Mouse (Mus musculus) ES-Bruce4 (cell line): ENCODE measurements around the gene Fkbp1a. TPM values are rescaled to one million over a fixed set of nuclear protein-coding genes. Genes with fewer than 3 reads are reported as not detected.

ENCODE experiments used
- H3K27ac ChIP-seq: 2 replicates; pipeline ENCODE4 v1.5.1; 2012; ENCODE audit warnings: low read length, inconsistent platforms; ENCODE audit not compliant: insufficient read depth
- H3K27me3 ChIP-seq: 2 replicates; pipeline ENCODE4 v1.6.1; 2012; ENCODE audit warnings: mild to moderate bottlenecking, low read length, inconsistent platforms; ENCODE audit not compliant: control insufficient read depth, poor library complexity, insufficient read depth, severe bottlenecking
- H3K36me3 ChIP-seq: 2 replicates; pipeline ENCODE4 v1.6.1; 2012; ENCODE audit warnings: inconsistent platforms, mild to moderate bottlenecking, low read length, moderate library complexity; ENCODE audit not compliant: control insufficient read depth, poor library complexity, insufficient read depth, severe bottlenecking
- H3K4me1 ChIP-seq: one replicate; pipeline ENCODE4 v1.8.1; 2011; ENCODE audit warnings: low read length; ENCODE audit not compliant: control insufficient read depth, insufficient read depth
- H3K4me3 ChIP-seq: 2 replicates; pipeline ENCODE4 v1.5.1; 2011; ENCODE audit warnings: low read depth, mild to moderate bottlenecking, low read length
- H3K9ac ChIP-seq: 2 replicates; pipeline ENCODE4 v1.6.1; 2012; ENCODE audit warnings: low read depth, mild to moderate bottlenecking, inconsistent platforms; ENCODE audit not compliant: poor library complexity, severe bottlenecking
- H3K9me3 ChIP-seq: replicated peaks from 2 replicates; pipeline ENCODE4 v1.6.1; 2012; ENCODE audit warnings: mild to moderate bottlenecking, low read length, inconsistent platforms; ENCODE audit not compliant: control insufficient read depth, poor library complexity, insufficient read depth, severe bottlenecking
- CTCF ChIP-seq: IDR thresholded peaks from one replicate; pipeline ENCODE4 v1.8.1; 2011; ENCODE audit warnings: low read depth, low read length
- EP300 ChIP-seq: IDR thresholded peaks from 2 replicates; pipeline ENCODE4 v1.6.1; 2011; ENCODE audit warnings: low read depth, low read length; ENCODE audit not compliant: insufficient read depth
- POLR2A ChIP-seq: IDR thresholded peaks from one replicate; pipeline ENCODE4 v1.8.1; 2011; ENCODE audit warnings: low read length; ENCODE audit not compliant: insufficient read depth
- polyA plus RNA-seq: library from polyadenylated mRNA; stranded (reverse); fragments of >200 nt; gene quantifications from 2 replicates; pipeline ENCODE4 v1.2.4, GENCODE M21; 2011; ENCODE audit warnings: low read depth; ENCODE audit not compliant: missing spikeins, insufficient read depth, insufficient read length

The Fkbp1a gene
- polyA plus RNA-seq, 1 experiment: 363 TPM

- H3K9me3 ChIP-seq: no peaks in the 10 kb centered on the region
- H3K4me3 ChIP-seq: no peak overlapping the region
- no peaks in the 10 kb centered on the region for H3K27me3 ChIP-seq
- H3K4me1 ChIP-seq: no peaks in the 10 kb centered on the region
- H3K36me3 ChIP-seq: no peaks in the 10 kb centered on the region
- H3K27ac ChIP-seq: no peak overlapping the region
- no peak for TF ChIP-seq EP300
- no peak for TF ChIP-seq POLR2A
- no peak for TF ChIP-seq CTCF
- H3K9ac ChIP-seq: no peak overlapping the region
Measured at GRCm38 (mm10) chr2:151586807-151587206, 44.5 kb downstream of the Fkbp1a start.

GRCm38 (mm10) chr2:151587306-151587705 lies 45.0 kb downstream of the Fkbp1a start:
- H3K9ac ChIP-seq: no peak overlapping the region
- no peaks in the 10 kb centered on the region for H3K9me3 ChIP-seq
- no peak for TF ChIP-seq CTCF
- no peak for TF ChIP-seq POLR2A
- TF ChIP-seq EP300: no peak
- no peak overlapping the region for H3K27ac ChIP-seq
- no peaks in the 10 kb centered on the region for H3K27me3 ChIP-seq
- H3K4me1 ChIP-seq: no peaks in the 10 kb centered on the region
- H3K36me3 ChIP-seq: no peaks in the 10 kb centered on the region
- no peak overlapping the region for H3K4me3 ChIP-seq

GRCm38 (mm10) chr2:151598068-151598467 lies 55.8 kb downstream of the Fkbp1a start:
- TF ChIP-seq POLR2A: no peak
- no peak for TF ChIP-seq EP300
- no peak for TF ChIP-seq CTCF
- H3K36me3 ChIP-seq: no peaks in the 10 kb centered on the region
- no peaks in the 10 kb centered on the region for H3K4me1 ChIP-seq
- no peaks in the 10 kb centered on the region for H3K27me3 ChIP-seq
- no peak overlapping the region for H3K27ac ChIP-seq
- no peak overlapping the region for H3K9ac ChIP-seq
- H3K4me3 ChIP-seq: no peak overlapping the region
- no peaks in the 10 kb centered on the region for H3K9me3 ChIP-seq

GRCm38 (mm10) chr2:151602106-151602505 lies 59.8 kb downstream of the Fkbp1a start:
- Histone ChIP-seq H3K9me3 (no peaks in the 10 kb centered on the region), H3K27ac (no peak overlapping the region), H3K27me3 (no peaks in the 10 kb centered on the region), H3K4me3 (no peak overlapping the region), H3K4me1 (no peaks in the 10 kb centered on the region), H3K36me3 (no peaks in the 10 kb centered on the region), H3K9ac (no peak overlapping the region)
- TF ChIP-seq POLR2A (no peak), CTCF (no peak), EP300 (no peak)

- TF ChIP-seq EP300 (no peak), CTCF (no peak), POLR2A (no peak)
- H3K4me1 ChIP-seq: no peaks in the 10 kb centered on the region
- no peaks in the 10 kb centered on the region for H3K9me3 ChIP-seq
- H3K27ac ChIP-seq: no peak overlapping the region
- H3K27me3 ChIP-seq: no peaks in the 10 kb centered on the region
- H3K9ac ChIP-seq: no peak overlapping the region
- H3K4me3 ChIP-seq: no peak overlapping the region
- H3K36me3 ChIP-seq: no peaks in the 10 kb centered on the region
Measured at GRCm38 (mm10) chr2:151603630-151604029, 61.3 kb downstream of the Fkbp1a start.

GRCm38 (mm10) chr2:151605437-151605987 lies 63.2 kb downstream of the Fkbp1a start:
- Histone ChIP-seq H3K27ac (no peak overlapping the region), H3K36me3 (no peaks in the 10 kb centered on the region), H3K4me1 (no peaks in the 10 kb centered on the region), H3K27me3 (no peaks in the 10 kb centered on the region), H3K4me3 (no peak overlapping the region), H3K9me3 (no peaks in the 10 kb centered on the region), H3K9ac (no peak overlapping the region)
- TF ChIP-seq POLR2A (no peak), EP300 (no peak), CTCF (no peak)
